9 mouse cellular contexts compared by ENCODE assay signal in genomic region chr11:118211749-118212635, GRCm38 (mm10). TPM values are rescaled to one million over a fixed set of nuclear protein-coding genes. Genes with fewer than 3 reads are reported as not detected.
DNase-seq lines count a peak whose midpoint lies in the region; ATAC-seq and TF ChIP-seq lines count a peak whose summit lies in the region.
"Had no signal": no experiment of that assay in that cellular context is flagged by ENCODE, and none has a peak within 500 bp of the region (broad histone marks: within the 10 kb centered on the region; RNA-seq: fewer than 3 reads in every experiment).

No protein-coding gene starts in this region.

- ATAC-seq in heart, embryonic 16.5 days (replicated peaks; ENCODE audit: extremely low read depth, insufficient read depth, low FRiP score), result no peak
- peak; percentile 51 for ATAC-seq in stomach, postnatal 0 days (ENCODE audit: low FRiP score, low TSS enrichment)

- TF ChIP-seq CTCF in stomach, postnatal 0 days (IDR thresholded peaks at IDR 0.05; ENCODE audit: low read depth), result no peak

- no peak overlapping the region for H3K4me3 ChIP-seq in heart, embryonic 16.5 days (ENCODE audit: low read length)
- H3K4me3 ChIP-seq in megakaryocyte, embryonic 14.5 days (replicated peaks), result peak overlapping the region; percentile 73
- no peak overlapping the region for H3K4me3 ChIP-seq in stomach, postnatal 0 days (ENCODE audit: low read depth, low read length)

- H3K9me3 ChIP-seq in heart, embryonic 16.5 days (replicated peaks; ENCODE audit: control insufficient read depth, low read length), result no peaks in the 10 kb centered on the region
- H3K9me3 ChIP-seq in megakaryocyte, embryonic 14.5 days, result no peaks in the 10 kb centered on the region
- no peaks in the 10 kb centered on the region for H3K9me3 ChIP-seq in stomach, postnatal 0 days (ENCODE audit: control insufficient read depth, low read length)

- no peak for TF ChIP-seq EP300 in stomach, postnatal 0 days (optimal IDR thresholded peaks at IDR 0.05)

- no peak overlapping the region for H3K4me2 ChIP-seq in heart, embryonic 16.5 days (ENCODE audit: low read depth, low read length)
- H3K4me2 ChIP-seq in stomach, postnatal 0 days (replicated peaks; ENCODE audit: low read depth), result peak overlapping the region; percentile 33

- peaks cover 60% of the 10 kb centered on the region for H3K4me1 ChIP-seq in heart, embryonic 16.5 days (ENCODE audit: control insufficient read depth, insufficient read depth, low read length)
- peaks cover 83% of the 10 kb centered on the region for H3K4me1 ChIP-seq in megakaryocyte, embryonic 14.5 days
- H3K4me1 ChIP-seq in stomach, postnatal 0 days (replicated peaks; ENCODE audit: control insufficient read depth, insufficient read depth), result peaks cover 15% of the 10 kb centered on the region

- no peak overlapping the region; the same call in 1 of the 2 replicates for H3K9ac ChIP-seq in heart, embryonic 16.5 days (ENCODE audit: low read length)
- H3K9ac ChIP-seq in stomach, postnatal 0 days (ENCODE audit: low read length), result peak overlapping the region; percentile 24
- H3K9ac ChIP-seq: liver, embryonic 14.5 days had no signal

- peak overlapping the region; percentile 20; the same call in 1 of the 2 replicates for H3K27ac ChIP-seq in heart, embryonic 16.5 days (ENCODE audit: low read length)
- H3K27ac ChIP-seq in stomach, postnatal 0 days (replicated peaks), result peak overlapping the region; percentile 82
- H3K27ac ChIP-seq: liver, embryonic 14.5 days had no signal

- WGBS in heart, embryonic 16.5 days, result 54% methylated on average over 10 of the region's 10 CpGs
- WGBS in stomach, postnatal 0 days, result 36% methylated on average over 10 of the region's 10 CpGs

- H3K27me3 ChIP-seq in heart, embryonic 16.5 days (ENCODE audit: control insufficient read depth, insufficient read depth, low read length), result no peaks in the 10 kb centered on the region
- H3K27me3 ChIP-seq in megakaryocyte, embryonic 14.5 days (replicated peaks), result no peaks in the 10 kb centered on the region
- no peaks in the 10 kb centered on the region for H3K27me3 ChIP-seq in stomach, postnatal 0 days (ENCODE audit: control insufficient read depth, insufficient read depth, low read length)

- DNase-seq in retina, postnatal 1 day, result peak; percentile 74
- no peak for DNase-seq in retina, embryonic 14.5 days (ENCODE audit: low spot score)
- peak; percentile 73 for DNase-seq in cerebellum, adult 9-10 months
- peak; percentile 57 to 89 for DNase-seq in kidney, postnatal 25 days
- no peak for DNase-seq in stomach, postnatal 0 days (ENCODE audit: low spot score)
- DNase-seq in thymus, postnatal 14 days, result no peak

- H3K36me3 ChIP-seq in heart, embryonic 16.5 days (ENCODE audit: control insufficient read depth, insufficient read depth), result no peaks in the 10 kb centered on the region
- no peaks in the 10 kb centered on the region for H3K36me3 ChIP-seq in megakaryocyte, embryonic 14.5 days (replicated peaks; ENCODE audit: low read length)
- no peaks in the 10 kb centered on the region for H3K36me3 ChIP-seq in stomach, postnatal 0 days (ENCODE audit: control insufficient read depth, insufficient read depth, low read length)

RNA-seq across cellular contexts. Expression of gene Cyth1, which starts 36.4 kb away (rescaled TPM):
- 22.2 and 24.0 TPM in 2 replicates for polyA plus RNA-seq in heart, embryonic 16.5 days (2015; fragmentation: Nextera tagmentation; extraction: Ambion mirVana)
- polyA plus RNA-seq in megakaryocyte, embryonic 14.5 days (2012; ENCODE audit: insufficient read depth, low replicate concordance), result 4.4 and 9.3 TPM in 2 replicates
- 13.1 and 13.3 TPM in 2 replicates for polyA plus RNA-seq in stomach, postnatal 0 days (2015; fragmentation: Nextera tagmentation; extraction: Ambion mirVana)

Comparison
In these comparisons a context has a peak if more than half of its experiments do, and no peak if none do; other contexts are left out.
1. DNase-seq: peak in retina, postnatal 1 day (single experiment), cerebellum, adult 9-10 months (single experiment) and kidney, postnatal 25 days (2 of 2); none in retina, embryonic 14.5 days (single experiment), stomach, postnatal 0 days (single experiment) and thymus, postnatal 14 days (single experiment).